Mouse (Mus musculus) kidney, adult 11 months (tissue): Measurements from ENCODE around the gene Gm16503.
"Not testable (repeated sequence)": the region's sequence is repeated elsewhere in the genome, so short reads cannot be mapped to it uniquely, and the experiment has no call there.

Source experiments
- DNase-seq: peaks from one replicate; pipeline ENCODE4 v3.0.0; 2022

The Gm16503 gene

DNA sequence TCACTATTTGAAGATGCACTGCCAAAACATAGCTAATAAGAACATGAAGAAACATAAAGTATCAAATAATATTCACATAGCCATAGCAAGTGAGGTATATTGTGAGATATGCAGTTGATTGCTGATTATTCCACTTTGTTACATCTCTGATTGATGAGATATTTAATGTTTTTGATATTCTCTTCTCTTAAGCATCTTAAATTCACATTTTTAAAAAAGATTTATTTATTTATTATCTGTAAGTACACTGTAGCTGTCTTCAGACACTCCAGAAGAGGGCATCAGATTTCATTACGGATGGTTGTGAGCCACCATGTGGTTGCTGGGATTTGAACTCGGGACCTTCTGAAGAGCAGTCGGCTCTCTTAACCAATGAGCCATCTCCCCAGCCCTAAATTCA, at the start of gene Gm16503:
TSS of gene Gm16503 (plus strand) at position 301 of the 400 bp plus-strand sequence.
- not testable (repeated sequence) for DNase-seq

DNA sequence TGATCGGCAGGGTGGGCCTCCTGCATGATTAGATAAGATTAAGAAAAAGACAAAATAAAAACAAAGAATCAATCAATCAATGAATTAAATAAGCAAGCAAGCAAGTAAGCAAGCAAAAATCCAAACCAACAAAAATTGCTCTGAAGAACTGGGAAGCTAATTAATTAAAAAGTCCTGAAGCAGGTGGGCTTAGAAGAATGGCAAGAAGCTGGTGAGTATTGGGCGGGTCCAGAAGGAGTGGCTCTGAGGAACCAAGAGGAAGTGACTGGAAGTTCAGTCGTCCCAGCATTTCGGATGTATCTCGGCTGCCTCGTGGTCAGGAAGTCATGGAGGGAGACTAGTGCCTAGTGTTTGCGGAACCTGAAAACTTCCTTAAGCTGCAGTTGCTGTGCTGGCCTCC, 47.9 kb upstream of the Gm16503 start, which contains the start of gene Zfp982:
TSS of gene Zfp982 (plus strand) at position 301 of the 400 bp plus-strand sequence.
- not testable (repeated sequence) for DNase-seq

DNA sequence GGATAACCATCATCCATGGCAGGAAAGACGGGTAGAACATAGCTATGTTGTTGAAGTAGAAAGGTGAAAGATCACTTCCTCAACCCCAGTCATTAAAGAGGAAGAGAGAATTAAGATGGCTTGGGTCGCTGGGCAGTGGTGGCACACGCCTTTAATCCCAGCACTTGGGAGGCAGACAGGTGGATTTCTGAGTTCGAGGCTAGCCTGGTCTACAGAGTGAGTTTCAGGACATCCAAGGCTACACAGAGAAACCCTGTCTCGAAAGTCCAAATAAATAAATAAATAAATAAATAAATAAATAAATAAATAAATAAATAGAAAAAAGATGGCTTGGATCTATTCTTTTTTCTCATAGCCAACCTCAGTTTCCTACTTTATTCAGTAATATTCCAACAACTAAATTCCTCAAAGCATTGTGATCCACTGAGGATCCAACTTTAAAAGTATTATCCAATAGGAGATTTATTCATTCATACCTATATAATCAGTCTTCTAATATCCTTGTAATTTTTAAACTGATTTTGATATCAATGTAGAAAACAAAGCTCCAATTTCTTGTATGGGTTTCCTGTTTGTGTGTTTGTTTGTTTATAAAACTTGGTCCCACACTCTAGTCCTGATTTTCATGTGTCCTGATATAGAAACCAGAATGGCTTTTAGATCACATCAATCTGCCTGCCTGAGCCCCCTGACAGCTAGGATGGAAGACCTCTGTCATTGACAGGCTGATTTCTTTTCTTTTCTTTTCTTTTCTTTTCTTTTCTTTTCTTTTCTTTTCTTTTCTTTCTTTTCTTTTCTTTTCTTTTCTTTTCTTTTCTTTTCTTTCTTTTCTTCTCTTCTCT, 41.0 kb upstream of the Gm16503 start:
- not testable (repeated sequence) for DNase-seq

DNA sequence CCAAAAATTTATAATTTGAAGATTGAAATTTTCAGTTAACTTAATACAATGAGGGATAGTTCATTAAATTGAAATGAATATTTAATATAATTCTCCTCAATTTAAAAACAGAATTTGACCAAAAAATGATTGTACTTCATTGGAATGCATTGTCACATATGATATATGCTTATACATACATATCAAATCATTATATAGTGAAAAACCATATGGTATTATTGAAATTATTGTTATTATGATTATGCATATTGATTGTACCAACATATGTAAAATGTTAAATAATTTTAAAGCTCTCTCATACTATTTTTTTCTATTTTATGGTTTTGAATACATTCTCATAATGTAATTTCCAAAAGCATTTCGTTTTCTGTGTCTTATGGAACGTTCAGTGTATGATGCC, 30.8 kb upstream of the Gm16503 start:
- no peak for DNase-seq

DNA sequence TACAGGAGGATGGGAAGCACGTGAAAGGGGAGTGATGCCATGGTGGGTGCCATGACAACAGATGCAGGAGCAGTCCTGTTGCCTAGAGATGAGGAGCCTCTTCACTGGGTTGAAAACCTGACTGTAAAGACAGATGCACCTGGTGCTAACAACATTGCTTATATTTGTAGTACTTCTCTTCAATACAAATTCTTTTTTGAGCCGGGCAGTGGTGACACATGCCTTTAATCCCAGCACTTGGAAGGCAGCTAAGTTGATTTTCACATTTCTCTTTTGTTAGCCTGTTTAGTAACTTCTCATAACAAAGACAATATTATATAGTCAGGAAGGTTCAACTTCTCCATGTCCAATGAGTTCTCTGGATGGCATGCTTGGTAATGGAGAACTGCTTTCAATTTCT, 21.0 kb upstream of the Gm16503 start:
- DNase-seq: no peak

DNA sequence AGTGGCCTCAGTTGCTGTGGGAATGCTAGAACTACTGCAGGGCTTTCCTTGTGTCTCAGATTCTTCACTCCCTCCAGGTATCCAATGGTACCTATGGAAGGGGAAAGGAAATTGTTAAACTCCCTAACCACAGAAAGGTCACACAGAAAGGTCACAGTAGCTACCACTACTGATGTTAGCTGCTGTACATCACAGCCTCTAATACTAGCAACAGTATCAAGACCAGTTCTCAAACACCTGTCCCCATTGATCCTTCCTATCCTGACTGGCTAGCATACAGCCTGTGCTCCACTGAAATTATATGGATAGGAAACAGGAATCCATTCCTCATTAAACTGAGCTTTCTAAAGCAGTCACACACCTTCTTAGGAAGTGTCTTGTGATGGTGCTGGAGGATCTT, 19.9 kb upstream of the Gm16503 start:
- DNase-seq: no peak

DNA sequence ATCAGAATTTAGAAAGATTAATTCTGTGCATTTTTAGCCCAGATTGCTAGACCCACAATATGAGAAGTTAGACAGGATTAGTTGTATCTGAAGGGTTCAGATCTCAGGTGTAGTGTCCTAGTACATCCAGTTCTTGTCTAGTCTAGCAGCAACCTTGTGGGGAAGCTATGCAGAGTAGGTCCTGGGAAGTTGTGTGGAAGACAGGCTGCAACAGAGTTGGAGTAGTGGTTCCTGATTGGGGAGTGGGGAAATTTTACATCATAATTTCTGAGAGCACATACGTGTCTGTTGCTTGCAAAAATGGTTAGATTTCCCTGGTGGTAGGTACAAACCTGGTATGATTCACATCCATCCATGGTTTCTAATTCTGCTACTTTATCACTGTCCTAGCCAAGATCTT, 14.9 kb upstream of the Gm16503 start:
- no peak for DNase-seq

DNA sequence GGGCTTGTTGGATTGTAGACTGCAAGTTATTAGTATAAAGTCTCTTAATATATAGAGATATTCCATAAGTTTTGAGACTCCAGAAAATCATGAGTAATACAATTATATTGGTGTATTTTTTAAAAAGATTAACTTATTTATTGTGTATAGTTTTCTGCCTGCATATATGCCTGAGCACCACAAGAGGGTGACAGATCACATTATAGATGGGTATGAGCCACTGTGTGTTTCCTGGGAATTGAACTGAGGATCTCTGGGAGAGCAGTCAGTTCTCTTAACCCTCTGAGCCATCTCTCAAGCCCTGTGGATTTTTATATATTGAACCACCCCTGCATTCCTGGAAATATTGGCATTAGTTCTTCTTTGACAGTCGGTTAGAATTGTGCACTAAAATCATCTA, 9.7 kb upstream of the Gm16503 start:
- no peak for DNase-seq

DNA sequence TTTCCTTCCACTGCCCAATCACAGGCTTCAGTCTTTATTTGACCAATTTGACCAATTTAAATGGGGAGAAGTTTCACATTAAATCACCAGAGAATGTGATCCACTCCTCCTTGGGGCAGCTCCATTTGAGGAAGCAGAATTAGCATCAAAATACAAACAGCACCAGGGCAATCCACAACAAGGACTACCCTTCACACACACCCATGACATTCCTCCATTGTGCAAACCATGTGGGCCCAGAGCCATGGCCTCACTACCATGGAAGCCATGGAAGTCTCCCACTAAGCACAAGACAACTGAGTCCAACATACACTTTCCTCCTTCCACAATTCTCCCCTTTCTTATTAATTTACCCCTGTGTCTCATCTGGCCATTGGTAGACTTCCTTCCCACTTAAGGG, 4.1 kb upstream of the Gm16503 start:
- not testable (repeated sequence) for DNase-seq

DNA sequence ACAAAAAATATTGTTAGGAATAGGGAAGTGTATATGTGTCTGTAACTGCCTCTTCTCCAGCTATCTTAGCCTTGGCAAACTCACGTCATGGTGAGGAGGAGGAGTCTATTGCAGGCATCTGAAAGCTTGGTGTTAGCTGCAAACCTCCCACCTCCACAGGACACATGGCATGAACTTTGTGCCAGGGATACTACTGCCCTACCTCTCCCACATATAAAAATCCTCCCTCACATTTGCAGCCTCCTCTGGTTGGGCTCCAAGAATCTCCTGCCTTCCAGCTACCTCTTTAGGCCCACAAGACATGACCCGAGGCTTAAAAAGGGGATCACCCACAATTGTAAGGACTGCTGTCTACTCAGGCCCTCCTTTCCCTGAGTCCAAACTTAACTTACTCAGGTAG, 2.3 kb upstream of the Gm16503 start:
- DNase-seq: no peak

DNA sequence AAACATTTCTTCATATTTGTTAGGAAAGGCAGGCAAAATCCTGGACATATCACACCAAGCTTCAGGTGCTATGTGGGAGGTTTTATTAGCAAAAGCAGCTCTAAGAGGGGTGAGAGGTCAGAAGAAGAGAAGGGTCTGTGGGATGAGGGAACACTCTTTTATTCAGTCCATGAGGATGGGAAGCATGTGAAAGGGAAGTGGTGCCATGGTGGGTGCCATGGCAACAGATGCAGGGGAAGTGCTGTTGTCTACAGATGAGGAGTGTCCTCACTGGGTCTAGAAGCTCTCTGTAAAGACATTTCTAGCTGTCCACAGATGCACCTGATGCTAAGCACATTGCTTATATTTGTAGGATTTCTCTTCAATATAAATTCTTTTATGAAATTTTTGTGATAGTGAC, 1.1 kb downstream of the Gm16503 start:
- DNase-seq: no peak

DNA sequence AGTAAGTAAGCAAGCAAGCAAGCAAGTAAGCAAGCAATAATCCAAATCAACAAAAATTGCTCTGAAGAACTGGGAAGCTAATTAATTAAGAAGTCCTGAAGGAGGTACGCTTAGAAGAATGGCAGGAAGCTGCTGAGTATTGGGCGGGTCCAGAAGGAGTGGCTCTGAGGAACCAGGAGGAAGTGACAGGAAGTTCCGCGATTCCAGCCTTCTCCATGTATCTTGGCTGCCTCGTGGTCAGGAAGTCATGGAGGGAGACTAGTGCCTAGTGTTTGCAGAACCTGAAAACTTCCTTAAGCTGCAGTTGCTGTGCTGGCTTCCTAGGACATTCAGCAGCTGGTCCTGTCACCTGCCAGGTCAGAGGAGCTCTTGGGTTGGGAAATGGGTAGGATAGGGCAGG, 13.1 kb downstream of the Gm16503 start, which contains the start of gene Zfp985:
TSS of gene Zfp985 (plus strand) at position 207 of the 400 bp plus-strand sequence.
- not testable (repeated sequence) for DNase-seq

DNA sequence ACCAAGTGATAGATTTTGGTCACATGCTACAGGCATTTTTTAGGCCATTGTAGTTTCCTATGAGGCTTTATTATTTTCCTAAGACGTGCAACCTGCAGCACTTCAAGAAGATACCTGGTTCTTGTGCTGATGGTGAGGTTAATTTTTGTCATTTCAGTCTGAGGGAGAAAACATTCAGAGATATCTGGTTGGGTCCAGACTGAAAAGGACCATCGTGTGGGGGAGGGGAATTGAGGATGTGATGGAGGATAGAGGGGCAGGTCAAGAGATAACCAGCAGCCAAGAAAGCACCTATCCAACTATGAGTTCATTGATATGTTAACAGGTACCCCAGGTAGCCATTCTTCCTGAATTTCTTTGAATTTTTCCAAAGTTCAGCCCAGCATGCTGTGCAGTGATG, 14.3 kb downstream of the Gm16503 start:
- not testable (repeated sequence) for DNase-seq

DNA sequence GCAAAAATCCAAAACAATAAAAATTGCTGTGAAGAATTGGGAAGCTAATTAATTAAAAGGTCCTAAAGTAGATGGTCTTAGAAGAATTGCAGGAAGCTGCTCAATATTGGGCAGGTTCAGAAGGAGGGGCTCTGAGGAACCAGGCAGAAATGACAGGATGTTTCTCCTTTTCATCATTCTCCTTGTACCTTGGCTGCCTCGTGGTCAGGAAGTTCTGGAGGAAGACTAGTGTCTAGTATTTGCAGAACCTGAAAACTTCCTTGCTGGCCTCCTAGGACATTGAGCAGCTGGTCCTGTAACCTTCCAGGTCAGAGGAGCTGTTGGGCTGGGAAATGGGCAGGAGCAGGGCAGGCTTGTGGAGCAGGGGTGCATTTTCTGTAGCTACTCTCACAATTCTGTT, 16.9 kb downstream of the Gm16503 start:
- not testable (repeated sequence) for DNase-seq

DNA sequence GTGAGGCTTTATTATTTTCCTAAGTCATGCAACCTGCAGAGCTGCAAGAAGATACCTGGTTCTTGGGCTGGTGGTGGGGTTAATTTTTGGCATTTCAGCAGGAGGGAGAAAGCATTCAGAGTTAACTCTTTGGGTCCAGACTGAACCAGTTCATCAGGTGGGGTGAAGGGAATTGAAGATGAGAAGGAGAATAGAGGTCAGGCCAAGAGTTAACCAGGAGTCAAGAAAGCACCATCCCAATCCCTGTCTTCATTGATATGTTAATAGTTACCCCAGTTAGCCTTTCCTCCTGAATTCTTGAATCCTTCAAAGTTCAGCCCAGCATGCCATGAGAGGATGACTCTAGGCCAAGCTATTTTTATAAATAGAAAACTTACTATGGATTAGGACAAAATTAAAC, 18.0 kb downstream of the Gm16503 start:
- DNase-seq: not testable (repeated sequence)

DNA sequence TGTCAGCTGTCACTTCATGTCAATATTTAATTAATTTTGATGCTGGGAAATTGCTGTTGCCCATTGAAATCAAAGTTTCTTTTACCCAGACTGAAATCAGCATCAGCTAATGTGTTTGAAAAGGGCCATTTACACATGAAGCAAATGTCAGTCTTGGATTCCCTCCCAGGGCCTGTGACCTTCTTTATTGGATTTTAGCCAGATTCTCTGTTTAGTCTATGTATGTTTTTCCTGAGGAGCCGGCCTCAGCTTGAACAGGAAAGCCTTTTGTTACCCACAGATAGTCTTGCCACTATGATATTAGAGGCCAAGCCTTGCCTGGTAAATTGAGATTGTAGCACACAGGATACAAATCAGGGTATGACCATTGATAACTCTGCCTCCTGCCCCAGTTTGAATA, 19.1 kb downstream of the Gm16503 start:
- DNase-seq: not testable (repeated sequence)

DNA sequence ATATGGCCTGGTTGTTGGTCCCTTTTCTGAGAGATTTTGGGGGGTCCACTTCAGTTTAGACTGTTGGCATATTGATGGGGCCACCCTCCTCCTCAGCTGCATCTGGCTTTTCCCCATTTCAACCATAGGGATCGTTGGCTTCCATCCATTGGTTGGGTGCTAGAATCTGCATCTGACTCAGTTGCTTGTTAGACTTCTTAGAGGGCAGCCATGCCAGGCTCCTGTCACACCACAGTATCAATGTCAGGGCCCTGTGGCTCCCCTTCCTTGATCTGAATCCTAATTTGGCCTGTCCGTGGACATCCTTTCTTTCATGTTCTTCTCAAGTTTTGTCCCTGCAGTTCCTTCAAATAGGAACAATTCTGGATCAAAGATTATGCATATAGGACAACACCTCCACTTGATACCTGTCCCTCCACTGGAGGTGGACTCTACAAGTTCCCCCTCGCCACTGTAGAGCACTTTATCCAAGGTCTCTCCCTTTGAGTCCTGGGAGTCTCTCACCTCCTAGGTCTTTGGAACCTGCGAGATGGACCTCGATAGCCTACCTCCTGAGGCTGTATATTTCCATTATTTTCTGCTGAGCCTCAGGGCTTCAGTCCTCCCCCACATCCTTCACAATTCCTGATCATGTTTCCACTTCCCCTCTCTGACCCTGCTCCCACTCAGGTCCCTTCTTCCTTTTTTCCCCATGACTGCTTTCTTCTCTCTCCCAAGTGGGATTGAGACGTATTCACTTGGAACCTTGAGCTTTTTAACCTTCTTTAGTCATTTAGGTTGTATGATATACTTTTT, 25.6 kb downstream of the Gm16503 start:
- no peak for DNase-seq

DNA sequence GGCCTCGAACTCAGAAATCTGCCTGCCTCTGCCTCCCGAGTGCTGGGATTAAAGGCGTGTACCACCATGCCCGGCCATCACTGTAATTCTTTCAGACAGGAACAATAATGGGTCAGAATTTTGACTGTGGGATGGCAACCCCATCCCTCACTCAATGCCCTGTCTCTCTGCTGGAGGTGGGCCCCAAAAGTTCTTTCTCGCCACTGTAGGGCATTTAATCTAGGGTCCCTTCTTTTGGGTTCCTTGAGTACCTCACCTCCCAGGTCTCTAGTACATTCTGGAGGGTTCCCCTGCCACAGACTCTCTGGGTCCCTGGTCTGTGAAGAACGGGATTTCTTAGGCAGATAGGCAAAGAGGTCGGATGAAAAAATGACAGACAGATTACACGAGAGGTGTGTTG, 31.1 kb downstream of the Gm16503 start:
- not testable (repeated sequence) for DNase-seq

DNA sequence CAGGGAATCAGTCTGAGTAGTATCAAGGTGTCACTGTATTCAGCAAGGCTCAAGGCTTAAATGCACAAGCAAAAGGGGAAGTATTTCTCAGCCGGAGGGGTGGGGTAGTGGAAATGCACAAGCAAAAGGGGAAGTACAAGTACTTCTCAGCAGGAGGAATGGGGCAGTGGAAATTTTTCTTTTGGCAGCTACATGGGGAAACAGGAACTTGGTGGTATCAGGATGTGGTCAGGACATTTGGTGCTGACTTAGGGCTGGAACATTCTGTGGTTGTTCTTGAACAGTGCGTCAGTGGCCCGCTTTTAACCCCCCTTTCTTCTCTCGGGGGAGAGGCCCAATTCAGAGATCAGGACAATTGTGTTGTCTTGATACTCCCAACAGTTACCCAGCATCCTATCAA, 39.4 kb downstream of the Gm16503 start:
- not testable (repeated sequence) for DNase-seq

DNA sequence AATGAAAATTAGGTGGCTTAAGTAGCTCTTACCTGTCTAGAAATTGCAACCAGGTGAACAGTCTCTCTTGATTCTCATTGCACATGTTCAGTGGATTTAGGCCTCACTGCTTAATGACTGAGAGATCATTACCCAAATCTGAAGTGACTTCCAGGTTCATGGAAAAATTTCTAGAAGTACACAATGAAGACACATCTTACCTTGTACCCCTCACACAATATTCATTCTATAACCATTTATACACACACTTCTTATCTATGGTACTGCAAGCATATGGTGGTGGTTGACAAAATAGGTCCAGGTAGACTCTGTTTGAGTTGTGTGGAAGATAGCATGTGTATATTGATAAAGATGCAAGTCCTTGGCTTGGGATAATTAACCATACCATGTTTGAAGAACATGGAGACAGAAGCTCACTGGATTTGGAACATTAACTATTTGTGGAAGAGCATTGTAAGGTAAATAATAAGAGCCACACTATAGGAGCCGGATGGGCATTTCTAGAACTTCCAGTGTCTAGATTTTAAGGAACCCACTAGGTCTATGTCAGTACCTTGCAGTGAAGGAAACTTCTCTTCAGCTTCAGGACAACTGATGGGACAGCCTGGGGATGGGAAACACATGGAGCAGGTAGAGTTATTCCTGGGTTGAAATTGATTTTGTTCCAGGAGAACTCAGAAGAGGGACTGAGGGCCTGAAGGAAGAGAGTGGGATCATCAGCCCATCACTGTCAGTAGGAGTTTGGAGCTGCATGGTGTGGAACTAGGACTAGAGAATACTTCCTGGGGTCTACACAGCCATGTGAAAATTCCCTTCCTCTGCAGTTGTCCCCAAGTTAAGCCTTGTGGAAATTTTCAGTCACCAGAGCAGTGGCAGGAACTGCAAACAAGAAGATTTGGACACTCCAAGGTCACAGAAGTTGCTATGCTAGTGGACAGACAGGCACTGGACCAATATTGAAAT, 46.8 kb downstream of the Gm16503 start:
- DNase-seq: no peak
